Mouse (Mus musculus) c-Kit-positive CD71-negative TER-119-negative erythroid progenitor cells, embryonic 14.5 days (primary cell): ENCODE measurements around the gene Rims3.

Source experiments
- DNase-seq: peaks from one replicate; pipeline ENCODE4 v3.0.0-alpha.2; 2013; ENCODE audit warnings: low read depth

Rims3 gene

DNA sequence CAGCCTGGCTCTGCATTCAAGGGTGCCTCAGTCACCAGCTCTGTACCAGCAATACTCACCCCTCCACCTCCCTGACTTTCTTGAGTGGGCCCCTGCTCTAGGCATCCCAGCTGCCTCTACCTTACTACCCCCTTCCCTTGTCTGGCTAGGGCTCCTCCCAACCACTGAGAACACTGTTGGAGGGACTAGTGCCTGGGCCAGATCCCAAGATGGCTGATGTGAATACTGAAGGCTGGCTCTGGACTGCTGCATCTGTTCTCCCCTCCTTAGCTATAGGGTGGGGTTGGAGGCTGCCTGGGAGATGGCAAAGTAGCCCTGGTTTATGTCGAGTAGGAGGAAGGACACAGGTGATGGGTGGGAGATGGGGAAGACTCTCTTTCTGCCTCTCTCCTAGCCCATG lies 37.9 kb downstream of the Rims3 start:
- DNase-seq: no peak

DNA sequence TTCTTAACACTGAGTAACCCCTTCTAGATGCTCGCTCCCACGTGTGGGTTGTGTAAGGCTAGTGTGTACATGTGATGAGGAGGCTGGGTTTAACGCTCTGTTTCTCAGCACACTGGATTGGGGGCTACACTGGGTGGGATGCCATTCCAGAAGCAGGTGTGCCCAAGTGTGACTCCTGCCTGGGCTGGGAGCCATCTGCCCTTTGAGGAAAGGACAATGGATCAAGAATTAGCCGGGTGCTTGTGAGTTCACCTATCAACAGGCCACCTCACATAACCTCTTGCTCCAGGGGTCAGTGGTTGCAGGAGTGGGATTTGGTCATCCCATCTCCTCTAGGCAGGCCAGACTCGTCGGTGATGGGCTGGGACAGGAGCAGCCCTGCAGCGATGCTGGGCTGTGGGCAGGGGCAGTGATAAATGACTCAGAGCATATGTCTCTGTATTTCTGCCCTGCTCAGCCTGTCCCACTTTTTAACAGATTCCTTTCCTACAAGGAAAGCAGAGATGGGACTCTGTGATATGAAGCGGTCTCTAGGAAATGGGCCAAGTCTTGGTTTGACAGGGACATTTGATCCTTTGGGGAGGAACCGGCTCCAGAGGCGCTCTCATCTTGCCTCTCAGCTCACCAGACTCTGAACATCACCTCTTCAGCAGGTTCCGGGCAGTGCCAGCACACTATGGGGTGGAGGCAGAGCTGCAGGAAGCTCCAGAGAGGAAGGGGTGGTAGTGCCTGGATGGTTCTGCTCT lies 39.2 kb downstream of the Rims3 start:
- no peak for DNase-seq

DNA sequence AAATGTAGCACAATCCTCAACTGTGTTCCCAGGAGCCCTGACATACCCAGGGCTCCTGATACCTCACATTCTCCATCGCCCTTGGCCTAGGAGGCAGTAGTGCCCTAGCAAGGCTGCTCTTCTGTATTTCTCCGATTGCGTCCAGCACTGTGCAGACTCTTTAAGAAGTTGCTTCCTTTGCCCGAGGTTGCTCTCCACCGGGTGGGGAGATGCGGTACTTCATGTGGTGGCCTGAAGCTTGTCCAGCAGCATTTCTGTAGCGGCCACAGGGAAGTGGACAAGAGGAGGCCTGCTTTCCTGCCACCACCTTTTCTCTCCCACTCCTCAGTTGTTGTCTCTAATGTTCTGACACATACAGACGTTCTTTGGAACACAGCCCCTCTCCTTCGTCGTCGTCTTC lies 40.0 kb downstream of the Rims3 start:
- DNase-seq: no peak

DNA sequence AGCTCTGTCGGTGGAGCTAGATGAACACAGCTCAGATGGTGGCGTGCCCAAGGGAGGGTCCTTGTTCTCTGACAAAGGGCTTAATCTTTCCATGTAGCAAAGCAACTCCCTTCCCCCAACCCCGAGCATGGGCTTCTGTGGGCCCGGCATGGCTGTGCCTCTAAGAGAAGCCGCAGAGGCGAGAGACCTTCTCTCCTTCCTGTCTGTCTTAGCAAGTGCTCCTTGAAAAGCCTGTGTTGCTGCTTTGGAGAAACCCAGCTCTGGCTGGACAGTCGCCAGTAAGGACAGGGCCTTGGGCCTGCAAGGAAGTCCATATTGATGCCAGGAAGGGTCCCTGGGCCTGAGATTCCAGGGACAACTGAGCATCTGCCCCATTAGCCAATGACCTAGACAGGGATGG lies 40.6 kb downstream of the Rims3 start:
- DNase-seq: no peak

DNA sequence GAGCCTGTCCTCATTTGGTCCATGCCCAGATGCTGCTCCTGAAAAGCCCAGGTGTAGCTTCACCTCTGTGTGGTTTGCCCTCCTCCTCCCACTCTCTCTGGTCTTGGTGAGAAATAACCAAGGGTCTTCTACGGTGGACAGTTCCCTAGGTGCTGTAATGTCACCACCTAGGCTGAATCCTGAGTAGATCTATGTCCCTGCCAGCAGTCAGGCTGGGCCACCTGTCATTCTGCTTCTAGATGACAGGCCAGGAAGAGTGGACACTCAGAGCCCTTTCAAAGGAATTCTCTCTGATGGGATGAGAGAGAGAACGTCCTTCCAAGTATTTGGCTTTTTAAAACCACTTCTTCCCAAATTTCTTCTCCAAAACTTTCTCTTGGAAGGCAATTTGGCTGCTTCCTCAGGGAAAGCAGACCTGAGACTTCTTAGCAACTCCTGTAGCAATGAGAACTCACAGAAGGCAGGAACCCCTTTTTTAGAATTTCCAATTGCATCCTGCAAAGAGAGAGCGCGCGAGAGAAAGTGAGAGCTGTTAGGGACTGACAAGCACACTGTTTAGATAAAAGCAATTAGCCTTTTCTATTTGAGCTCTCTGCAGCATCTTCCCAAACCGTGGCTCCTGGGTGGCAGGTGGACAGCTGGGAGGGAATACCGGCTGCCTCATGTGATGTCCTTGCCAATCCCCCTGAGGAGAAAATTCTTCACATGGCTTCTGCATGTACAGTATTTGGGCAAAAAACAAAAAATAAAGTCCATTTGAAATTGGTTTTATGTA lies 41.4 kb downstream of the Rims3 start:
- DNase-seq: no peak

DNA sequence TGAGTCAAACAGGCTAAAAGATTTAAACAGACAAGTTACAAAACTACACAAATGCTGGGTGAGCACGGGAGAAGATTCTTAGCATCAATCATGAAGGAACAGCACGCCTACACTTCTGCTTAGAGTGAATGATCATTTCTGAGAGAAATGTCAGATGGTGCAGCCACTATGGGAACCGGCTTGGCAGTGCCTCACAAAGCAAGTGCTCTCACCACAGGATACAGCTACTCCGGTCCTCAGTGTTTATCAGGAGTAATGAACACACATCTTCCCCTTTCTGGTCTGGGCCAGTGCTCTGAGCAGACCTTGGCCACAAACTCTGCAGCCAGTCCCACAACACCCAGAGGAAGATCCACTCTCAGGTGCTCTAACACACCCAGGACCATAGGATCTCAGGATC lies 49.9 kb downstream of the Rims3 start:
- DNase-seq: no peak

DNA sequence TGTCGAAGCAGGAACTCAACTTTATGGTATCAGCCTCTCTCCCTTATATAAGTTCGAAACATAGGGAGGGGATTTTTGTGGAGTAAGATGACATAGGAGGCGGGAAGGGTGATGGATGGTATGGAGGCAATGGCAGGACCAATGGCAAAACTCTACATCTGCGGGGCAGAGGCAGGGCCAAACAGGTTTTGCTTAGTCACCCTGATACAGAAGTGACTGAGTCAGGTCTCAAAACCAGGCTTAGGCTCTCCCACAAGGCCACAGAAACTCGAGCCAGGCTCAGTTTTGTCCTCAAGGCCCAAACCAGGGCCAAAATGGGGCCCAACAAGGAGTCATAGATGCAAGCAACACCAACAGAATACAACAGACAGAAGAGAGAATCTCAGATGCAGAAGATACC lies 51.0 kb downstream of the Rims3 start:
- no peak for DNase-seq

DNA sequence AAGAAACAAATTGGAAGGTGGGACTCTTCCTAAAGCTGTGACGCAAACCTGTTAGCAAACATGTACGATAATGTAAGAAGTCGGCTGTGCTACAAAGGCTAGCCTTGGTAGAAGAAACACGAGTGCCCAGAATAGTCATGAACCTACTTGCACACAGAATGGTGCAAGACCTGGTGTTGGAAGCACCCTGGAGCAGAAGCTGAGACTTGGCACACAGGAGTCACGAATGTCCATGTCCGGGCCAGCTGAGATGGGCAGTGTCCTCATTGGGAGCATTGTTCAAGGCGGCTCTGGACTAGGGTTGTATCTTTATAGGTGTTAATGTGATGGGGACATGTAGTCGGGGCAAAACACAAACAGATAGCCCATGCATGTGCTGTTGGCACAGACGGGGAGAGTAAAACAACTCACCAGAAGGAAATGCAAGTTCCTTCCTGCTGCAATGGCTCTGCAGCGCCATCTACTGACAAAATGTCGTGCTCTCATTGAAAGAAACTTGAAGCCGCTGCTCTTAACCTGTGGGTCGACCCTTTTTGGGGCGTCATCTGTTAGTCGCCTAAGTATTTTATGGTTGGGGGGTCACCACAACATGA lies 55.0 kb downstream of the Rims3 start:
- DNase-seq: peak; percentile 85

DNA sequence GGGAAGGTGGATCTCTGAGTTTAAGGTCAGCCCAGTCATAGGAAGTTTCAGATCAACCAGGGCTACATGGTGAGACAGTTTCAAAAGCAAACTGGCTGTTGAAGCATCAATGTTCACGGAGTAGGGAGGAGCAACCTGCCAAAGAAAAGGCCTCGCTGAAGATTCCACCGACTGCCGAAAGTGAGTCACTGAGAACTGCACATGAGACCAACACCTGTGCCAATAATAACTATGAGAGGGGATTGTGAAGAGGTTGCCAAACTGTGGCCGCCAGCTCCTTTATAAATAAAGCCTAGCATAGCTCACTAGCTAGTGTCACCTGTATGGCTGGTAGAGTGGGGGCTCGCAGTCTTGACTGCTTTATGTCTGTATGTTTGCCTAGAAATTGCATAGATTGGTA lies 56.5 kb downstream of the Rims3 start:
- DNase-seq: no peak

DNA sequence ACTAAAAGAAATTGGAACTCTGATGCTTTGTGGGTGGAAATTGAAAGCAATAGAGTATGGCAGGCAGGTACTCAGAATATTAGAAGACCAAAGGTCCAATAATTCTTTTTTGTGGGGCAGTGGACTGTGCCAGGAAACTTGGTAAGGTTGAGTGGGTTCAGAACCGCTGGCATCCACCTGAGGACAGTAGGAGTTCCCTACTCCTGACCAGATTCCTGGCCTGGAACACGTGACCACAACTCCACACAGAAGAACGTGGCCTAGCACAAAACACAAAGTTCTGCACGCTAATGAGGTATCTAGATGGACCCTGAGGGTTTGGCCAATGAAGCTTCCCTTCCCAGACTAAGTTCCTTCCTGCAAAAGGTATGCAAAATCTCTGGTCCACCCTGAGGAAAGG lies 58.2 kb downstream of the Rims3 start:
- no peak for DNase-seq

DNA sequence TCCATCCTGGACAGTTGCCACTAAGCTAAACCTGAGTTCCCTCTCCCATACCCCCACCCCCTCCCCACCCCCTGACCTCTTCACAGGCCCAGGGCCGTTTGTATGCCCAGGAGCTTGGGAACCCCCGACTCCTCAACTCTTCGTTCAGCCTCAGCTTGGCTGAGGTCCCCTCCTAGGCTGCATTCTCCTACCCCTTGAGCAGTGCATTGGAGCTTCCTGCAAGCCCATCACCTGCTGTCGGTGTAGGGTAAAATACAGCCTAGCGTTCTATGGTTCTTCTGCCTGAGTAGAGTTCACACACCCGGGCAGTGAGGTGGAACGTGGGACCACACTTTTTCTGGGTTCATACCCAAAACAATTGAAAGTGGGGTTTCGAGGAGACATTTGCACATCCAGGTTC lies 58.8 kb downstream of the Rims3 start:
- no peak for DNase-seq

DNA sequence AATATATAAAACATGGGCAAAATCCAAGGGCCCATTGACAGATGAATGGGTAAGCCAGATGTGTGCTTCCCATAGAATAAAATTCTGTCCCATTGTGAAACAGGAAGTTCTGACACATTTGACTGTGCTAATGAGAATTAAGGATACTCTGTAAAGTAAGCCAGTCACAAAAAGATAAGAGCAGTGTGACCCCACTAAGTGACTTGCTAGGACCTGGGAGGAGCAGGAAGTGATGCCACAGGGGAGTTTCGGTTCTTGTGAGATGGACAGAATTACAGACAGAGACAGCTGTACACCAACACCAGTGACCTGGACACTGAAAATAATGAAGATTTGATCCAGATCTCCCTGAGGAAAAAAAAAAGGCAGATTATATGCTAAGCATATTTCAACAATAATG lies 59.2 kb downstream of the Rims3 start:
- no peak for DNase-seq

DNA sequence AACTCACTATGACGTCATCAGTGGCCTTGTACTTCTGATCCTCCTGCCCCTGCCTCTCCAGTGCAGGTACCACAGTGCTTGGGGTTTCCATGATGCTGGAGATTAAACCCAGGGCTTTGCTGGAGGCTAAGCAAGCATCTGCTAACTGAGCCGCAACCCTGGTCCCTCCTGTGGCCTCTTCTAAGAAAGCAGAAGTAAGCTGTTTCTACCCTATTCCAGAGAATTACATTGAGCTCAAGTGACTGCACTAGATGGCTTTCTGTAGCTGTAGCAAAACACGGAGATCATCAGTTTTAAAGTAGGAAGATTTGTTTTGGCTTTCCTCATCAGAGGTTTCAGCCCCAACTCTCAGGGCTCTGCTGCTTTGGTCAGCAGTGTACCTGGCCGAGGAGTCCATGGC lies 59.9 kb downstream of the Rims3 start:
- DNase-seq: no peak

DNA sequence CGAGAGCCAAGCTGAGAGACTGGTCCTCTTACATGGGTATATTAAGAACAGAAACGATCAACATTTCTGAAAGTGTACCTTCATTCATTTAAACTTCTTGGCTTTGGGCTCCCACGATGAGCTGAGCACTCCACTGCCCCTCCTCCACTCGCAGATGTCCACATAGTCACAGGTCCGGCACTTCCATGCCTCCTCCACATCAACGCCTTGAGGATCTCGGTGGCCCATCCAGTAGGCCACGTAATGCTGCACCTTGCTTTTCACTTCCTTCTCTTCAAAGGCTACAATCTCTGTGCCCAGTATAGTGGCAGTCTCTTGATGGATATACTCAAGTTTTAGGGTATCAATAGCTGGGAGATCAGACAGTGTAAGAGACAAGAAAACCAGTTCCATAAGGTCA lies 66.8 kb downstream of the Rims3 start:
- DNase-seq: no peak

DNA sequence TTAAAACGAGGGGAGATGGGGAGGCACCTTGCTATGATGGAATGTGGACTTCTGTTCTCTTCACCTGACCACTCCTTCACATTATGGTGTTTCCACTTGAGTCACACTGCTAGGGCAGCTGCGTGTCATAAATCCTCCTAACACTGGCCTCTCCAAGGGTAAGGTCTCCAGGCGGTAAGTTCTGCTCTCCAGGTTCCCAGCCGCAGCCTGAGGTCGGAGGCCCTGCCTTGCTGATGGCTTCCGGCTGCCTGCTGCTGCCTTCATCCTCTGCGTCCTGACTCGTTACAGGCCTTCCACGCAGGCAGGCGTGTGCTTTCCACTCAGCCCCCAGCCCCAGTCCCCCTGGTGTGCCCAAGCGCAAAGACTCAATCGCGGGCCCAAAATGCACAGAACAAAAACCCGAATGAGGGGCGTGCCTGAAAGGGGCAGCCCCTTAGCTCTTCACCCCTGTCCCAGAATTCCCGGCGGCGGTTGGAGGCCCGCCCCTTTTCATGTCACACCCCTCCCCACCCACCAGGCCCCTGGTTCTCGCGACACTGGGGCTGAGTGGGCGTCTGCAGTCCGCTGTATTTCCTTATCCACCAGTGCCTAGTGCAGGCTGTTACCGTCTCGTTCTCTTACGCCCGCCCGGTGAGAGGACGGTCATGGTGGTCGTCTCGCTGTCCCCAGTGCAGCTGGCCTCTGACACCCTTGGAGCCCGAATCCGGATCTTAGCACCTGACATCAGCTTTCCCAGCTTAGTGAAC lies 70.1 kb downstream of the Rims3 start, which contains the start of gene Exo5:
Gene Exo5, minus strand, starts transcription at position 464 of the 746 bp plus-strand sequence.
- peak; percentile 88 for DNase-seq

DNA sequence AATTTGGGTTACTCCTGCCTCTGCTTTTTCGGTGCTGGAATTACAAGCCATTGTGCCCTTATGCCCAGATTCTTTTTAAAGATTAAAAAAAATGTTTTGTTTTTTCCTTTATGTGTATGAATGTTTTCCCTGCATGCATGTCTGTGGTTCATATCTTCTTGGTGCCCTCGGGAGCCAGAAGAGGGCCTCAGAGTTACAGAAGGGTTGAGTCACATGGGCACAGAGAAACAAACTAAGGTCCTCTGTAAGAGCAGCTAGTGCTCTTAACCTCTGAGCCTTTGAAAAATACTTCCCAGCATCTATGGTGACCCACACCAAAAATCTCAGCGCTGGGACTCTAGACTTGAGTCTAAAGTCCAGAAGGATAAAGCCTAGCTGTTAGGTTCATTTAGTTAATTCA lies 70.8 kb downstream of the Rims3 start:
- peak; percentile 31 for DNase-seq

DNA sequence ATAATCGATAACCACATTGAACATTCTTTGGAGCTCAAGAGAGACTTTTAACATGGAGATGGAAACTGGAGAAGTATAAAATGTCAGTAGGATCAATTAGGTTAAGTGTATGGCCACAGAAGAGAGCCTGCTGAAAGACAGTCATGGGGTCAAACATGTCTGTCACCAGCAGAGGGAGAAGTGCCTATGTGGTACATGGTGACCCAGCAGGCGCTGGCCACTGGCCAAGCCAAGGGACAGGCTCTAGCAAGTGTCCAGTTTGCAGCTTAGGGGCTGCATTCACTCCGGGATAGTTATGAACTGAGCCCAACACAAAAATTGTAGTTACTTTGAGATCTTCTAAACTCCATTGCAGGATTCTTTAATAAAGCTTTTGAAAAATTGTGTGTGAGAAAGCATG lies 74.1 kb downstream of the Rims3 start:
- DNase-seq: no peak

DNA sequence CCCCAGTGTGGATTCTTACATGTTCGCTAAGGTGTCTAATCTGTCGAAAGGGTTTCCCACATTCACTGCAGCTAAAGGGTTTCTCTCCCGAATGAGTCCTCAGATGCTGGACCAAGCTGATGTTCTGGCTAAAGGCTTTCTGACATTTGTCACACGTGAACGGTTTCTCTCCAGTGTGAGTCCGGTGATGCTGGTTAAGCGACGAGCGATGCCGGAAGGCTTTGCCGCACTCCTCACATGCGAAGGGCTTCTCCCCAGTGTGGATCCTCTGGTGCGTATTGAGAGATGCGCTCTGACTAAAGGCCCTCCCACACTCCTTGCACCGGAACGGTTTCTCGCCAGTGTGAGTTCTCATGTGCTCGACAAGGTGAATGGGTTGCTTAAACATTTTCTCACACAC lies 76.1 kb downstream of the Rims3 start:
- DNase-seq: no peak

DNA sequence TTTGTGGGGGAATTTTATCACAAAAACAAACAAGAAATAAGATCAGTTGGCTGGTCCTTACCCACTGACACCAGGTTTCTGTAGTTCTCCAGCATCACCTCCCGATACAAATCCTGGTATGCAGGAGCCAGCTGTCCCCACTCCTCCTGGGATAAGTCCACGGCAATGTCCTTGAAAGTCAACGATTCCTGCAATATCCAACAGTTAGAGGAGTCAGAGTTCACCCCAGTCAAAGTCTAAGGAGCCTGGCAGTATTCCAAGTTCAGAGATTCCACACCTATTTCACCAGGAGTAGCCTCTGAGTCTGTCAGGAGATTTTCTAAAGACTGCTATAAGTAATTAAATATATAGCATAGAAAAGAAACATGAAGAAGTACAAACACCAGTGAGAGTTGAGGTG lies 80.4 kb downstream of the Rims3 start:
- DNase-seq: no peak
